Mouse (Mus musculus): ENCODE measurements at regions not wholly inside any gene's neighbourhood (a gene's known extent, or its start where the extent isn't known, plus 50 kb on each side); places are given as distances from the start of the nearest gene placed in this dataset.

- no peak for DNase-seq (ENCODE audit: extremely low spot score in 1 of 2, low spot score in 2 of 2)
- TF ChIP-seq CTCF (IDR thresholded peaks at IDR 0.05): no peak
- Histone ChIP-seq H3K4me3 (no peak overlapping the region), H3K27ac (no peak overlapping the region)
- intact Hi-C loops (cut with DNase I): loop anchor here (5.0 kb wide), 1 partner anchor 48 kb away; no protein-coding TSS in a partner anchor
Measured at GRCm38 (mm10) chr14:47909129-47909528, 211.5 kb upstream of the Peli2 start.

GRCm38 (mm10) chr14:47910741-47911295 is 209.8 kb upstream of the Peli2 start:
- intact Hi-C loops (cut with DNase I): no loop called here
- Histone ChIP-seq H3K4me3 (no peak overlapping the region), H3K27ac (no peak overlapping the region)
- TF ChIP-seq CTCF (IDR thresholded peaks at IDR 0.05): no peak
- no peak for DNase-seq (ENCODE audit: extremely low spot score in 1 of 2, low spot score in 2 of 2)

GRCm38 (mm10) chr14:47911546-47912545 is 208.8 kb upstream of the Peli2 start:
- H3K27ac ChIP-seq: no peak overlapping the region
- no peak for TF ChIP-seq CTCF (IDR thresholded peaks at IDR 0.05)
- H3K4me3 ChIP-seq: no peak overlapping the region
- intact Hi-C loops (cut with DNase I): no loop called here
- peak; percentile 19 to 47 for DNase-seq (ENCODE audit: extremely low spot score in 1 of 2, low spot score in 2 of 2)

- intact Hi-C loops (cut with DNase I): no loop called here
- TF ChIP-seq CTCF (IDR thresholded peaks at IDR 0.05): no peak
- no peak for DNase-seq (ENCODE audit: extremely low spot score in 1 of 2, low spot score in 2 of 2)
- no peak overlapping the region for H3K4me3 ChIP-seq
- H3K27ac ChIP-seq: no peak overlapping the region
Measured at GRCm38 (mm10) chr14:47915621-47916020, 205.0 kb upstream of the Peli2 start.

- no peak for DNase-seq (ENCODE audit: extremely low spot score in 1 of 2, low spot score in 2 of 2)
- intact Hi-C loops (cut with DNase I): no loop called here
- H3K27ac ChIP-seq: no peak overlapping the region
- no peak overlapping the region for H3K4me3 ChIP-seq
- TF ChIP-seq CTCF (IDR thresholded peaks at IDR 0.05): no peak
Measured at GRCm38 (mm10) chr14:47920638-47921347, 199.8 kb upstream of the Peli2 start.

- no peak for DNase-seq (ENCODE audit: extremely low spot score in 1 of 2, low spot score in 2 of 2)
- intact Hi-C loops (cut with DNase I): no loop called here
- H3K27ac ChIP-seq: no peak overlapping the region
- no peak overlapping the region for H3K4me3 ChIP-seq
- TF ChIP-seq CTCF (IDR thresholded peaks at IDR 0.05): no peak
Measured at GRCm38 (mm10) chr14:47921811-47922277, 198.8 kb upstream of the Peli2 start.

- intact Hi-C loops (cut with DNase I): no loop called here
Measured at GRCm38 (mm10) chr14:47926416-47926815, 194.2 kb upstream of the Peli2 start.

GRCm38 (mm10) chr14:47935401-47935800 is 185.2 kb upstream of the Peli2 start:
- no peak for TF ChIP-seq CTCF (IDR thresholded peaks at IDR 0.05)
- no peak for DNase-seq (ENCODE audit: extremely low spot score in 1 of 2, low spot score in 2 of 2)
- intact Hi-C loops (cut with DNase I): no loop called here
- no peak overlapping the region for H3K4me3 ChIP-seq
- no peak overlapping the region for H3K27ac ChIP-seq

More at GRCm38 (mm10) chr14:47926416-47926815, 194.2 kb upstream of the Peli2 start:
- no peak for TF ChIP-seq CTCF (IDR thresholded peaks at IDR 0.05)
- DNase-seq (ENCODE audit: extremely low spot score in 1 of 2, low spot score in 2 of 2): no peak
- Histone ChIP-seq H3K27ac (no peak overlapping the region), H3K4me3 (no peak overlapping the region)

GRCm38 (mm10) chr14:47937081-47937651 is 183.5 kb upstream of the Peli2 start:
- intact Hi-C loops (cut with DNase I): no loop called here
- no peak for DNase-seq (ENCODE audit: extremely low spot score in 1 of 2, low spot score in 2 of 2)
- Histone ChIP-seq H3K27ac (no peak overlapping the region), H3K4me3 (no peak overlapping the region)
- TF ChIP-seq CTCF (IDR thresholded peaks at IDR 0.05): no peak

GRCm38 (mm10) chr14:47939781-47940590 is 180.6 kb upstream of the Peli2 start:
- DNase-seq (ENCODE audit: extremely low spot score in 1 of 2, low spot score in 2 of 2): no peak
- intact Hi-C loops (cut with DNase I): no loop called here
- TF ChIP-seq CTCF (IDR thresholded peaks at IDR 0.05): no peak
- no peak overlapping the region for H3K4me3 ChIP-seq
- no peak overlapping the region for H3K27ac ChIP-seq

GRCm38 (mm10) chr14:47942671-47943070 is 178.0 kb upstream of the Peli2 start:
- Histone ChIP-seq H3K4me3 (no peak overlapping the region), H3K27ac (no peak overlapping the region)
- TF ChIP-seq CTCF (IDR thresholded peaks at IDR 0.05): no peak
- intact Hi-C loops (cut with DNase I): no loop called here
- DNase-seq (ENCODE audit: extremely low spot score in 1 of 2, low spot score in 2 of 2): no peak
